Mouse (Mus musculus) heart, postnatal 0 days (tissue): Measurements from ENCODE around the gene Nox1. TPM values are rescaled to one million over a fixed set of nuclear protein-coding genes. Genes with fewer than 3 reads are reported as not detected.
"Not testable (repeated sequence)": the region's sequence is repeated elsewhere in the genome, so short reads cannot be mapped to it uniquely, and the experiment has no call there.

Experiments used
- ATAC-seq: fragments of 200-750 bp; cut with Nextera tagmentation; 2 replicates; pipeline ENCODE4 v1.8.0; 2017; ENCODE audit warnings: low read depth, moderate number of reproducible peaks, moderate library complexity; ENCODE audit not compliant: insufficient read depth
- DNase-seq: peaks from one replicate; pipeline ENCODE4 v3.0.0-alpha.2; 2016; ENCODE audit warnings: low spot score
- H3K27ac ChIP-seq: fragments of 300-500 bp; sonication (generic); 2 replicates; pipeline ENCODE4 v1.5.1; 2014; ENCODE audit warnings: low read depth, mild to moderate bottlenecking
- H3K27me3 ChIP-seq: fragments of 300-500 bp; sonication (generic); 2 replicates; pipeline ENCODE4 v1.6.1; 2014; ENCODE audit warnings: low read length, mixed read lengths; ENCODE audit not compliant: control insufficient read depth, insufficient read depth
- H3K36me3 ChIP-seq: fragments of 300-500 bp; sonication (generic); replicated peaks from 2 replicates; pipeline ENCODE4 v1.6.1; 2014; ENCODE audit warnings: low read length, mixed read lengths; ENCODE audit not compliant: control insufficient read depth, insufficient read depth
- H3K4me1 ChIP-seq: fragments of 300-500 bp; sonication (generic); 2 replicates; pipeline ENCODE4 v1.6.1; 2014; ENCODE audit warnings: antibody characterized with exemption; ENCODE audit not compliant: control insufficient read depth, insufficient read depth
- H3K4me2 ChIP-seq: fragments of 300-500 bp; sonication (generic); 2 replicates; pipeline ENCODE4 v1.6.1; 2014; ENCODE audit warnings: low read depth, mild to moderate bottlenecking, low read length, moderate library complexity
- H3K4me3 ChIP-seq: fragments of 300-500 bp; sonication (generic); 2 replicates; pipeline ENCODE4 v1.5.1; 2014; ENCODE audit warnings: low read depth, low read length
- H3K9ac ChIP-seq: fragments of 300-500 bp; sonication (generic); replicated peaks from 2 replicates; pipeline ENCODE4 v1.6.1; 2014; ENCODE audit warnings: low read depth, low read length, mixed read lengths
- H3K9me3 ChIP-seq: fragments of 300-500 bp; sonication (generic); replicated peaks from 2 replicates; pipeline ENCODE4 v1.6.1; 2016; ENCODE audit warnings: low read length; ENCODE audit not compliant: control insufficient read depth
- CTCF ChIP-seq: IDR thresholded peaks from 2 replicates; pipeline ENCODE4 v1.5.1; 2016; ENCODE audit warnings: antibody characterized with exemption, control low read depth, low read depth
- EP300 ChIP-seq: IDR thresholded peaks from 2 replicates; pipeline ENCODE4 v1.6.1; 2016; ENCODE audit warnings: antibody characterized with exemption, low read depth
- WGBS: fragments of 180-500 bp; shearing (Covaris S2); extraction: QIAGEN DNeasy Blood & Tissue Kit; methylation state at CpG from one replicate; pipeline ENCODE4 v1.1.7; 2014; 5-methylcytosine and 5-hydroxymethylcytosine counted together
- polyA plus RNA-seq: library from polyadenylated mRNA; unstranded; fragments of >200 nt; fragmentation: Nextera tagmentation; extraction: Ambion mirVana; gene quantifications from 2 replicates; pipeline ENCODE4 v1.2.1, GENCODE M21; 2015
- total RNA-seq: library from RNA; depleted of rRNA; stranded (reverse); fragments of >200 nt; gene quantifications from 2 replicates; pipeline ENCODE4 v1.2.3, GENCODE M21; 2014; ENCODE audit warnings: low replicate concordance

The Nox1 gene
- total and polyA plus RNA-seq, 2 experiments from 2014 or later: 0.29 TPM; not detected in 1

- H3K27me3 ChIP-seq: no peaks in the 10 kb centered on the region
- TF ChIP-seq CTCF (no peak), EP300 (no peak)
- no peak overlapping the region for H3K4me3 ChIP-seq
- no peak for ATAC-seq
- no peak for DNase-seq
- H3K9me3 ChIP-seq: no peaks in the 10 kb centered on the region
- no peak overlapping the region for H3K4me2 ChIP-seq
- no peak overlapping the region for H3K9ac ChIP-seq
- H3K4me1 ChIP-seq: no peaks in the 10 kb centered on the region
- 0 out of 2 replicates have a peak, but pooled peaks cover under 1% of the 10 kb centered on the region for H3K36me3 ChIP-seq
- no peak overlapping the region for H3K27ac ChIP-seq
- WGBS: 70% methylated on average over 1 of the region's 1 CpGs
These were observed 11.3 kb upstream of the Nox1 start for GRCm38 (mm10) chrX:134233048-134233447.

DNA sequence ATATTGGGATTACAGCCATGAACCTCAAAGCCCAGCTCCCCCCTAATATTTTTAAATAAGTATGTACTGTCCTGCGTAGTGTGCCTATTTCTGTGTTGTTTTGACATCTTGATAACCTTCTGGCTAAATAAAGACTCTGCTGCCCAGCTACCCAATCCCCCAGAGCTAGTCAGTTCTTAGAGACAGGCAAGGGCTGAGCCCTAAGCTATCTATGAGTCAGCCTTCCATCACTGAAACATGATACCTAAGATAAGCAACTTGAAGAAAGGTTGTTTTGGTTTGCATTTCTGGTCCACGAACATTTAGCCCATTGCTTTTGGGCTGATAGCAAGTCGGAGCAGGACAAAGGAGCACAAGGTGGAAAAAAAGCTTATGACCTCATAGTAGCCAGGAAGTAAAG is 1.1 kb downstream of the Nox1 start:
- 30% methylated on average over 3 of the region's 3 CpGs for WGBS
- Histone ChIP-seq H3K4me1 (no peaks in the 10 kb centered on the region), H3K27ac (no peak overlapping the region)

GRCm38 (mm10) chrX:134218161-134218560 is 3.6 kb downstream of the Nox1 start:
- 61% methylated on average over 4 of the region's 4 CpGs for WGBS
- H3K4me2 ChIP-seq: no peak overlapping the region
- TF ChIP-seq CTCF (no peak), EP300 (no peak)
- H3K36me3 ChIP-seq: 0 out of 2 replicates have a peak, but pooled peaks cover 6% of the 10 kb centered on the region
- DNase-seq (no peak), ATAC-seq (no peak)
- no peaks in the 10 kb centered on the region for H3K4me1 ChIP-seq
- no peak overlapping the region for H3K9ac ChIP-seq
- H3K4me3 ChIP-seq: no peak overlapping the region
- H3K9me3 ChIP-seq: no peaks in the 10 kb centered on the region
- H3K27me3 ChIP-seq: no peaks in the 10 kb centered on the region
- H3K27ac ChIP-seq: no peak overlapping the region

More for the DNA sequence above, 1.1 kb downstream of the Nox1 start:
- Histone ChIP-seq H3K4me3 (no peak overlapping the region), H3K9me3 (no peaks in the 10 kb centered on the region), H3K27me3 (no peaks in the 10 kb centered on the region), H3K4me2 (no peak overlapping the region), H3K9ac (no peak overlapping the region), H3K36me3 (peaks cover 24% of the 10 kb centered on the region; the same call in 1 of the 2 replicates)
- DNase-seq (no peak), ATAC-seq (no peak)
- TF ChIP-seq EP300 (no peak), CTCF (no peak)

GRCm38 (mm10) chrX:134211151-134211642 is 10.6 kb downstream of the Nox1 start:
- no peak for DNase-seq
- no peak for ATAC-seq
- H3K36me3 ChIP-seq: no peaks in the 10 kb centered on the region

GRCm38 (mm10) chrX:134208491-134208890 is 13.3 kb downstream of the Nox1 start:
- TF ChIP-seq CTCF (no peak), EP300 (no peak)
- no peak overlapping the region for H3K9ac ChIP-seq
- H3K4me3 ChIP-seq: no peak overlapping the region
- no peak overlapping the region for H3K27ac ChIP-seq
- no peaks in the 10 kb centered on the region for H3K27me3 ChIP-seq
- ATAC-seq (no peak), DNase-seq (no peak)
- no peaks in the 10 kb centered on the region for H3K9me3 ChIP-seq
- no peaks in the 10 kb centered on the region for H3K36me3 ChIP-seq
- 62% methylated on average over 2 of the region's 2 CpGs for WGBS
- H3K4me1 ChIP-seq: no peaks in the 10 kb centered on the region
- H3K4me2 ChIP-seq: no peak overlapping the region

More at GRCm38 (mm10) chrX:134211151-134211642, 10.6 kb downstream of the Nox1 start:
- 84% methylated on average over 7 of the region's 7 CpGs for WGBS
- TF ChIP-seq CTCF (no peak), EP300 (no peak)
- no peak overlapping the region for H3K27ac ChIP-seq
- no peak overlapping the region for H3K4me2 ChIP-seq
- no peaks in the 10 kb centered on the region for H3K27me3 ChIP-seq
- no peaks in the 10 kb centered on the region for H3K4me1 ChIP-seq
- no peak overlapping the region for H3K9ac ChIP-seq
- no peak overlapping the region for H3K4me3 ChIP-seq
- H3K9me3 ChIP-seq: no peaks in the 10 kb centered on the region

GRCm38 (mm10) chrX:134187201-134187600 is 34.6 kb downstream of the Nox1 start, which contains the start of gene Arl13a:
Gene Arl13a (plus strand): TSS chrX:134187501.
- not testable (repeated sequence) for DNase-seq, H3K9me3 ChIP-seq, H3K36me3 ChIP-seq, H3K4me3 ChIP-seq, H3K27ac ChIP-seq, H3K9ac ChIP-seq, H3K4me2 ChIP-seq, H3K4me1 ChIP-seq, ATAC-seq, H3K27me3 ChIP-seq
- WGBS: 88% methylated on average over 9 of the region's 9 CpGs
